Mouse (Mus musculus) midbrain, embryonic 14.5 days (tissue): ENCODE measurements at regions not wholly inside any gene's neighbourhood (a gene's known extent, or its start where the extent isn't known, plus 50 kb on each side); places are given as distances from the start of the nearest gene placed in this dataset.

ENCODE experiments used
- ATAC-seq: fragments of 200-750 bp; cut with Nextera tagmentation; 2 replicates; pipeline ENCODE4 v1.8.0; 2017; ENCODE audit warnings: moderate number of reproducible peaks, moderate library complexity; ENCODE audit not compliant: low FRiP score, low TSS enrichment
- DNase-seq: peaks from one replicate; pipeline ENCODE4 v3.0.0-alpha.2; 2015
- H3K27ac ChIP-seq: fragments of 300-500 bp; sonication (generic); replicated peaks from 2 replicates; pipeline ENCODE4 v1.5.1; 2014; ENCODE audit warnings: mild to moderate bottlenecking, low read depth, low read length, moderate library complexity
- H3K27me3 ChIP-seq: fragments of 300-500 bp; sonication (generic); 2 replicates; pipeline ENCODE4 v1.6.1; 2014; ENCODE audit warnings: low read length, control low read depth, mixed read lengths; ENCODE audit not compliant: control insufficient read depth, insufficient read depth
- H3K36me3 ChIP-seq: fragments of 300-500 bp; sonication (generic); 2 replicates; pipeline ENCODE4 v1.6.1; 2014; ENCODE audit warnings: low read length, control low read depth; ENCODE audit not compliant: control insufficient read depth, insufficient read depth
- H3K4me1 ChIP-seq: fragments of 300-500 bp; sonication (generic); 2 replicates; pipeline ENCODE4 v1.6.1; 2014; ENCODE audit warnings: mild to moderate bottlenecking, antibody characterized with exemption, low read length, control low read depth; ENCODE audit not compliant: control insufficient read depth, insufficient read depth
- H3K4me2 ChIP-seq: fragments of 300-500 bp; sonication (generic); 2 replicates; pipeline ENCODE4 v1.6.1; 2014; ENCODE audit warnings: mild to moderate bottlenecking, low read length, moderate library complexity
- H3K4me3 ChIP-seq: fragments of 300-500 bp; sonication (generic); replicated peaks from 2 replicates; pipeline ENCODE4 v1.5.1; 2014; ENCODE audit warnings: low read depth, low read length
- H3K9ac ChIP-seq: fragments of 300-500 bp; sonication (generic); replicated peaks from 2 replicates; pipeline ENCODE4 v1.6.1; 2014; ENCODE audit warnings: mild to moderate bottlenecking, low read length, moderate library complexity
- H3K9me3 ChIP-seq: fragments of 300-500 bp; sonication (generic); 2 replicates; pipeline ENCODE4 v1.6.1; 2016; ENCODE audit warnings: low read length, control low read depth, mixed read lengths; ENCODE audit not compliant: control insufficient read depth
- WGBS: fragments of 180-500 bp; shearing (Covaris S2); extraction: QIAGEN DNeasy Blood & Tissue Kit; methylation state at CpG from one replicate; pipeline ENCODE4 v1.1.7; 2014; 5-methylcytosine and 5-hydroxymethylcytosine counted together

- DNase-seq = no peak
- ATAC-seq = no peak
Observed at GRCm38 (mm10) chr12:35303764-35304717, 230.8 kb downstream of the Ahr start.

GRCm38 (mm10) chr12:35303188-35303587 lies 231.7 kb downstream of the Ahr start:
- Histone ChIP-seq H3K36me3 (no peaks in the 10 kb centered on the region), H3K4me1 (no peaks in the 10 kb centered on the region), H3K9ac (no peak overlapping the region), H3K27ac (no peak overlapping the region), H3K9me3 (no peaks in the 10 kb centered on the region), H3K4me2 (no peak overlapping the region), H3K27me3 (no peaks in the 10 kb centered on the region), H3K4me3 (no peak overlapping the region)
- DNase-seq (no peak), ATAC-seq (no peak)
- 88% methylated on average over 2 of the region's 2 CpGs for WGBS

More at GRCm38 (mm10) chr12:35303764-35304717, 230.8 kb downstream of the Ahr start:
- no peaks in the 10 kb centered on the region for H3K27me3 ChIP-seq
- no peaks in the 10 kb centered on the region for H3K9me3 ChIP-seq
- H3K4me3 ChIP-seq = no peak overlapping the region
- WGBS = 78% methylated on average over 3 of the region's 3 CpGs
- no peak overlapping the region for H3K9ac ChIP-seq
- H3K27ac ChIP-seq = no peak overlapping the region
- no peak overlapping the region for H3K4me2 ChIP-seq
- H3K36me3 ChIP-seq = no peaks in the 10 kb centered on the region
- no peaks in the 10 kb centered on the region for H3K4me1 ChIP-seq

DNA sequence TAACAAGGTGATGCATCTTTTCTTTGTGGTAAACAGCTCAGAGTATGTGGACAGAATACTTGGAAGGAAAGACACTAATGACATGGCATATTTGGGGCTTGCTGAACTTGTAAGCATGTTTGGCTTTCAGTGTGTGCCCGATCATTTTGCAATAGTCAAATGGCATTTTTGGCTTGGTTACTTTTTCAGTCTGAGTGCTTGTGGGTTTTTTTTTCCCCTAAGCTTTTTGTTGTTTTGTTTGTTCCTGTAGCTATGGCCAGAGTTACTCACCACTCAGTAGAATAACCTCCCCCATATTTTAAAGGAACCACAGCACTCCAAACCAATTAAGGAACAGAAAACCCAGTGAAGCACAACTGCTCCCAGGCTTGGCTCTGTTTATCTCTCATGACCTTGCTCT lies 240.2 kb downstream of the Ahr start:
- ATAC-seq = no peak

GRCm38 (mm10) chr12:35293566-35293965 lies 241.3 kb downstream of the Ahr start:
- H3K27me3 ChIP-seq = no peaks in the 10 kb centered on the region
- H3K4me1 ChIP-seq = no peaks in the 10 kb centered on the region
- H3K9ac ChIP-seq = no peak overlapping the region
- ATAC-seq (no peak), DNase-seq (no peak)
- H3K27ac ChIP-seq = no peak overlapping the region
- 88% methylated on average over 2 of the region's 2 CpGs for WGBS
- no peak overlapping the region for H3K4me2 ChIP-seq
- H3K36me3 ChIP-seq = no peaks in the 10 kb centered on the region
- H3K9me3 ChIP-seq = no peaks in the 10 kb centered on the region; the same call in 1 of the 2 replicates
- no peak overlapping the region for H3K4me3 ChIP-seq

More for the DNA sequence above, 240.2 kb downstream of the Ahr start:
- no peak for DNase-seq
- Histone ChIP-seq H3K27ac (no peak overlapping the region), H3K36me3 (no peaks in the 10 kb centered on the region), H3K27me3 (no peaks in the 10 kb centered on the region), H3K4me1 (no peaks in the 10 kb centered on the region), H3K9ac (no peak overlapping the region), H3K4me3 (no peak overlapping the region), H3K4me2 (no peak overlapping the region), H3K9me3 (no peaks in the 10 kb centered on the region; the same call in 1 of the 2 replicates)
- 98% methylated on average over 1 of the region's 1 CpGs for WGBS

DNA sequence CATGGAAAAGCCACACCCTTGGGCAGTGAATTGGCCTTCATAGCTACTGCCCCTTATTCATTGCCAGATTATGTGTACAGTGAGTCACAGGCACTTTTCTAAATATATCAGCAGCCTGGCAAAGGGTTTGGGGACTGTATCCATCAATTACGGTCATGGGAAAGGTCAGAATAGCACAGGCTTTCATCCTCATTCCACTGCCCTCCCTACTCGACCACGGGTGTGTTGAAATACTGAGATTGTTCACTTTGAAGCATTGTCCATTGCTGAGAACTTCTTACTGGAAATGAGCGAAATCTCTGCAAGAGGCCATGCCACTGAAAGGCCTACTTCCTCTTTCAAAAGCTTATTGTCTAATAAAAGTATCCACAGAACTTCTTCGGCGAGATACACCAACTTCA lies 242.9 kb downstream of the Ahr start:
- no peaks in the 10 kb centered on the region; the same call in 1 of the 2 replicates for H3K9me3 ChIP-seq
- H3K4me3 ChIP-seq = no peak overlapping the region
- DNase-seq = no peak
- 88% methylated on average over 6 of the region's 6 CpGs for WGBS
- H3K27ac ChIP-seq = no peak overlapping the region
- no peak overlapping the region for H3K9ac ChIP-seq
- no peaks in the 10 kb centered on the region for H3K36me3 ChIP-seq
- ATAC-seq = no peak
- no peaks in the 10 kb centered on the region for H3K4me1 ChIP-seq
- H3K4me2 ChIP-seq = no peak overlapping the region
- H3K27me3 ChIP-seq = no peaks in the 10 kb centered on the region

- Histone ChIP-seq H3K9ac (no peak overlapping the region), H3K27ac (no peak overlapping the region), H3K4me2 (no peak overlapping the region), H3K4me3 (no peak overlapping the region), H3K27me3 (no peaks in the 10 kb centered on the region), H3K4me1 (no peaks in the 10 kb centered on the region), H3K9me3 (no peaks in the 10 kb centered on the region), H3K36me3 (no peaks in the 10 kb centered on the region)
- ATAC-seq (no peak), DNase-seq (no peak)
- WGBS = 86% methylated on average over 2 of the region's 2 CpGs
Observed at GRCm38 (mm10) chr12:35287974-35288373, 241.0 kb downstream of the Snx13 start.

- no peak overlapping the region for H3K27ac ChIP-seq
- H3K9ac ChIP-seq = no peak overlapping the region
- DNase-seq (no peak), ATAC-seq (no peak)
- no peak overlapping the region for H3K4me2 ChIP-seq
- H3K27me3 ChIP-seq = no peaks in the 10 kb centered on the region
- H3K9me3 ChIP-seq = no peaks in the 10 kb centered on the region
- no peak overlapping the region for H3K4me3 ChIP-seq
- 76% methylated on average over 3 of the region's 3 CpGs for WGBS
- H3K36me3 ChIP-seq = no peaks in the 10 kb centered on the region
- no peaks in the 10 kb centered on the region for H3K4me1 ChIP-seq
Observed at GRCm38 (mm10) chr12:35287570-35287969, 240.6 kb downstream of the Snx13 start.

DNA sequence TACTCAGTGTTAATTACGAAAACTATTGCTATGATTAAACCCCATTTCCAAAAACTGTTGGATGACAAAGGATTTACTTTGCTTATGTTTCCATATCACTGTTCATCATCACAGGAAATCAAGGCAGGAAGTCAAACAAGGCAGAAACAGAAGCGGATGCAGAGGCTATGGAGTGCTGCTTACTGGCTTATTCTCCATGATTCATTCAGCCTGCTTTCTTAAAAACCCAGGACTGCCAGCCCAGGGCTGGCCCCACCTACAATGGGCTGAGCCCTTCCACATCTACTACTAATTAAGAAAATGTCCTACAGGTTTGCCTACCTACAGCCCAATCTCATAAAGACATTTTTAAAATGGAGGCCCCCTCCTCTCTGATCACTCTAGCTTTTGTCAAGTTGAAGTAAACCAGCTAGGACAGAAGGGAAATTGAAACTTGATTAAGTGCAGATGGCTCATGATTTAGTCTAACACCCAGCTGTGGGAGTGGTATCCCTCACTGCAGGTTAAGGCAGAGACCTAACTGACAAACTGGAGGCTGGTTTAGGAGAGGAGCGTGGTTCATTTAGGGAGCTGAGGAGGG lies 240.1 kb downstream of the Snx13 start:
- Histone ChIP-seq H3K27me3 (no peaks in the 10 kb centered on the region), H3K27ac (no peak overlapping the region), H3K9ac (no peak overlapping the region), H3K9me3 (no peaks in the 10 kb centered on the region), H3K4me3 (no peak overlapping the region), H3K36me3 (no peaks in the 10 kb centered on the region), H3K4me2 (no peak overlapping the region), H3K4me1 (no peaks in the 10 kb centered on the region)
- DNase-seq = no peak
- ATAC-seq = no peak
- 92% methylated on average over 3 of the region's 3 CpGs for WGBS

GRCm38 (mm10) chr12:35284345-35284744 lies 237.4 kb downstream of the Snx13 start:
- Histone ChIP-seq H3K4me3 (no peak overlapping the region), H3K9ac (no peak overlapping the region), H3K27ac (no peak overlapping the region), H3K36me3 (no peaks in the 10 kb centered on the region), H3K27me3 (no peaks in the 10 kb centered on the region), H3K4me1 (no peaks in the 10 kb centered on the region), H3K9me3 (no peaks in the 10 kb centered on the region), H3K4me2 (no peak overlapping the region)
- WGBS = 74% methylated on average over 2 of the region's 2 CpGs
- ATAC-seq = no peak
- no peak for DNase-seq
